Mouse (Mus musculus): ENCODE results near the gene Atp8b5.

DNA sequence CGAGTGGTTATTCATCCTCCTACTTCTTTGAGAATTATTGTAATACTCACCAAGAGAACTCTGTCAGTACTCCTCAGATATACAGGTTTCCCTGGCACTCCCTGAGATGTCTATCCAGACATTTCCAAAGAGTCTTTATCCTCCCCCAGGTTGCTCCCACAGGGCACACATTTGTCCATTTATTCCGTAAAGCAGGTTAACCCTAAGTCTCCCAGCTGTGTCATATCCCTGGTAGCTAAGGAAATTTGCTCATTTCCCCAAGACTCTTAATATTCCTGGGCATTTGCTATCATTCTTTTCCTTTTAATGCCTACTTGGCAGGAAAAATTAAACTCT lies 332 bp downstream of the Atp8b5 start:
- TF ChIP-seq CTCF (IDR thresholded peaks at IDR 0.05; ENCODE audit: borderline replicate concordance, control insufficient read depth, extremely low read depth, insufficient read depth, low read length, poor library complexity) = no peak
- no peak for TF ChIP-seq POLR2A (IDR thresholded peaks at IDR 0.05; ENCODE audit: control insufficient read depth, extremely low read depth, insufficient read depth, low read length, poor library complexity)

Measured in thymus, adult 2 months (tissue).